Mouse (Mus musculus): ENCODE measurements at regions not wholly inside any gene's neighbourhood (a gene's known extent, or its start where the extent isn't known, plus 50 kb on each side); places are given as distances from the start of the nearest gene placed in this dataset.

GRCm38 (mm10) chr2:110481327-110481726, 115.8 kb upstream of the Slc5a12 start:
- H3K9ac ChIP-seq (ENCODE audit: control insufficient read depth, low read depth, low read length, poor library complexity, severe bottlenecking), result no peak overlapping the region
- no peaks in the 10 kb centered on the region for H3K9me3 ChIP-seq (replicated peaks; ENCODE audit: insufficient read depth, low read length)
- no peak overlapping the region for H3K27ac ChIP-seq (ENCODE audit: control insufficient read depth, low read depth, low read length)
- no peaks in the 10 kb centered on the region for H3K79me2 ChIP-seq (ENCODE audit: control insufficient read depth, insufficient read depth, low read length, poor library complexity)
- H3K36me3 ChIP-seq (ENCODE audit: control insufficient read depth in 1 of 2, insufficient read depth in 2 of 2, low read length in 2 of 2), result no peaks in the 10 kb centered on the region
- DNase-seq (ENCODE audit: low read depth, low spot score), result no peak
- H3K27me3 ChIP-seq (ENCODE audit: control insufficient read depth in 1 of 2, insufficient read depth in 2 of 2, low read length in 2 of 2), result no peaks in the 10 kb centered on the region
- H3K4me3 ChIP-seq (ENCODE audit: control insufficient read depth in 1 of 2, insufficient read depth in 1 of 2, low read depth in 2 of 2, low read length in 2 of 2), result no peak overlapping the region
- H3K4me1 ChIP-seq (ENCODE audit: control insufficient read depth in 1 of 2, insufficient read depth in 2 of 2, low read length in 2 of 2), result no peaks in the 10 kb centered on the region
- TF ChIP-seq RCOR1 (IDR thresholded peaks at IDR 0.05; ENCODE audit: low read depth, low read length) (no peak), MEF2A (IDR thresholded peaks at IDR 0.05; ENCODE audit: extremely low read depth, insufficient replicate concordance, low read depth, low read length, poor library complexity, severe bottlenecking) (no peak), ZMIZ1 (IDR thresholded peaks at IDR 0.05; ENCODE audit: low read depth, low read length) (no peak)

- H3K4me3 ChIP-seq (ENCODE audit: control insufficient read depth in 1 of 2, insufficient read depth in 1 of 2, low read depth in 2 of 2, low read length in 2 of 2), result no peak overlapping the region
- no peaks in the 10 kb centered on the region for H3K4me1 ChIP-seq (ENCODE audit: control insufficient read depth in 1 of 2, insufficient read depth in 2 of 2, low read length in 2 of 2)
- H3K36me3 ChIP-seq (ENCODE audit: control insufficient read depth in 1 of 2, insufficient read depth in 2 of 2, low read length in 2 of 2), result no peaks in the 10 kb centered on the region
- TF ChIP-seq POLR2AphosphoS5 (IDR thresholded peaks at IDR 0.05; ENCODE audit: borderline replicate concordance, low read depth, low read length) (no peak), MYB (IDR thresholded peaks at IDR 0.05; ENCODE audit: low read depth, low read length) (no peak), POLR2AphosphoS2 (IDR thresholded peaks at IDR 0.05; ENCODE audit: low read length) (no peak), MEF2A (IDR thresholded peaks at IDR 0.05; ENCODE audit: extremely low read depth, insufficient replicate concordance, low read depth, low read length, poor library complexity, severe bottlenecking) (no peak), ZMIZ1 (IDR thresholded peaks at IDR 0.05; ENCODE audit: low read depth, low read length) (no peak), MAX (IDR thresholded peaks at IDR 0.05; ENCODE audit: low read length) (no peak)
- H3K27me3 ChIP-seq (ENCODE audit: control insufficient read depth in 1 of 2, insufficient read depth in 2 of 2, low read length in 2 of 2), result no peaks in the 10 kb centered on the region
- no peaks in the 10 kb centered on the region for H3K9me3 ChIP-seq (replicated peaks; ENCODE audit: insufficient read depth, low read length)
- no peaks in the 10 kb centered on the region for H3K79me2 ChIP-seq (ENCODE audit: control insufficient read depth, insufficient read depth, low read length, poor library complexity)
- DNase-seq (ENCODE audit: low read depth, low spot score), result no peak
- no peak overlapping the region for H3K27ac ChIP-seq (ENCODE audit: control insufficient read depth, low read depth, low read length)
- H3K9ac ChIP-seq (ENCODE audit: control insufficient read depth, low read depth, low read length, poor library complexity, severe bottlenecking), result no peak overlapping the region
These were observed 110.9 kb upstream of the Slc5a12 start for GRCm38 (mm10) chr2:110486201-110486600.

- no peaks in the 10 kb centered on the region for H3K9me3 ChIP-seq (replicated peaks; ENCODE audit: insufficient read depth, low read length)
- TF ChIP-seq POLR2AphosphoS5 (IDR thresholded peaks at IDR 0.05; ENCODE audit: borderline replicate concordance, low read depth, low read length) (no peak), ZMIZ1 (IDR thresholded peaks at IDR 0.05; ENCODE audit: low read depth, low read length) (no peak), MAZ (IDR thresholded peaks at IDR 0.05; ENCODE audit: low read depth, low read length) (no peak), ZNF384 (IDR thresholded peaks at IDR 0.05; ENCODE audit: low read depth, low read length) (no peak), POLR2AphosphoS2 (IDR thresholded peaks at IDR 0.05; ENCODE audit: low read length) (no peak), POLR2A (IDR thresholded peaks at IDR 0.05; ENCODE audit: control insufficient read depth in 1 of 2, insufficient read depth in 1 of 2, low read depth in 1 of 2, low read length in 2 of 2, poor library complexity in 1 of 2) (no peak), NELFE (IDR thresholded peaks at IDR 0.05; ENCODE audit: low read depth, low read length) (no peak), MAX (IDR thresholded peaks at IDR 0.05; ENCODE audit: low read length) (no peak), USF1 (IDR thresholded peaks at IDR 0.05; ENCODE audit: low read depth, low read length) (no peak), JUND (IDR thresholded peaks at IDR 0.05; ENCODE audit: low read depth, low read length) (no peak), TCF12 (IDR thresholded peaks at IDR 0.05; ENCODE audit: low read depth, low read length) (no peak), NRF1 (IDR thresholded peaks at IDR 0.05; ENCODE audit: insufficient read depth, low read depth, low read length, poor library complexity, severe bottlenecking) (no peak), EP300 (IDR thresholded peaks at IDR 0.05; ENCODE audit: low read depth in 1 of 2, low read length in 2 of 2) (no peak), MEF2A (IDR thresholded peaks at IDR 0.05; ENCODE audit: extremely low read depth, insufficient replicate concordance, low read depth, low read length, poor library complexity, severe bottlenecking) (no peak), BHLHE40 (IDR thresholded peaks at IDR 0.05; ENCODE audit: borderline replicate concordance, low read depth, low read length) (no peak), MYC (IDR thresholded peaks at IDR 0.05; ENCODE audit: low read depth, low read length) (no peak), CHD1 (IDR thresholded peaks at IDR 0.05; ENCODE audit: low read depth, low read length) (no peak), E2F4 (IDR thresholded peaks at IDR 0.05; ENCODE audit: borderline replicate concordance, low read depth, low read length) (no peak)
- H3K27ac ChIP-seq (ENCODE audit: control insufficient read depth, low read depth, low read length), result no peak overlapping the region
These were observed 110.4 kb upstream of the Slc5a12 start for GRCm38 (mm10) chr2:110486724-110487123.

More at GRCm38 (mm10) chr2:110486724-110487123, 110.4 kb upstream of the Slc5a12 start:
- no peaks in the 10 kb centered on the region for H3K79me2 ChIP-seq (ENCODE audit: control insufficient read depth, insufficient read depth, low read length, poor library complexity)
- H3K36me3 ChIP-seq (ENCODE audit: control insufficient read depth in 1 of 2, insufficient read depth in 2 of 2, low read length in 2 of 2), result no peaks in the 10 kb centered on the region
- H3K27me3 ChIP-seq (ENCODE audit: control insufficient read depth in 1 of 2, insufficient read depth in 2 of 2, low read length in 2 of 2), result no peaks in the 10 kb centered on the region
- no peaks in the 10 kb centered on the region for H3K4me1 ChIP-seq (ENCODE audit: control insufficient read depth in 1 of 2, insufficient read depth in 2 of 2, low read length in 2 of 2)
- no peak overlapping the region for H3K9ac ChIP-seq (ENCODE audit: control insufficient read depth, low read depth, low read length, poor library complexity, severe bottlenecking)
- no peak overlapping the region for H3K4me3 ChIP-seq (ENCODE audit: control insufficient read depth in 1 of 2, insufficient read depth in 1 of 2, low read depth in 2 of 2, low read length in 2 of 2)
- no peak for DNase-seq (ENCODE audit: low read depth, low spot score)
